Mouse (Mus musculus) heart, postnatal 0 days (tissue): ENCODE measurements at regions not wholly inside any gene's neighbourhood (a gene's known extent, or its start where the extent isn't known, plus 50 kb on each side); places are given as distances from the start of the nearest gene placed in this dataset.

Experiments
- CTCF ChIP-seq: IDR thresholded peaks from 2 replicates; pipeline ENCODE4 v1.5.1; 2016; ENCODE audit warnings: antibody characterized with exemption, control low read depth, low read depth
- EP300 ChIP-seq: IDR thresholded peaks from 2 replicates; pipeline ENCODE4 v1.6.1; 2016; ENCODE audit warnings: antibody characterized with exemption, low read depth

DNA sequence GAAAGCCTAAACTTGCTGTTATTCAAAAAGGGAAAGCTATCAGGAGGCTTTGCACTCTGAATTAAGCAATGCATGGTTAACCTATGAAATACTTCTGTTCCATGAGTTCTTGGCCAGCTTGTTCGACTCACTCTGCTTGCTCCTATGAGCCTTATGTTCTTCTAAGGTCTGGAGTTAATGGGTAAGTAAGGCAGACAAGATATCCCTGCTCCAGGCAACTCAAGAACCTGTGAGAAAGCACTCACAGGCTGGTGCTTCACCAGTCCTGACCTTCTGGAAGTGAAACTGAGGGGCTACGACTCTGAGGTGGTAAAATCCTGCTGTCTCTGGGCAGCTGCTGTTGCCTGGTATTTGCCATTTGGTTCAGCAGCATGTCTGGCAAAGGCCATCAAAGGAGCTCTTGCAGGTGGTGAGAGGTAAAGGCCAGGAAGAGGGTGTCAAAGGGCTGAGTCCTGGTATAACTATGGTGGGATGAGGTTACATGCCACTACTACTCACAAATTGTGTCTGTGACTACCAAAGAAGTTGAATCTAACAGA, 484.6 kb upstream of the Mpdz start:
- TF ChIP-seq CTCF (no peak), EP300 (no peak)
